Mouse (Mus musculus) Patski (cell line): ENCODE data around the gene Tespa1. TPM values are rescaled to one million over a fixed set of nuclear protein-coding genes. Genes with fewer than 3 reads are reported as not detected.
A peak's percentile ranks its signal among the peaks of the same experiment; 100 is the strongest.
"Not testable (repeated sequence)": the region's sequence is repeated elsewhere in the genome, so short reads cannot be mapped to it uniquely, and the experiment has no call there.

Experiments
- ATAC-seq: fragments of 100-300 bp; one replicate; pipeline ENCODE4 v1.8.0; 2021
- CTCF ChIA-PET: fragments of 350-600 bp; sonication (Branson Sonifier 250); formaldehyde crosslinking; loops from one replicate; lab custom pipeline; 2022; ENCODE audit warnings: inconsistent platforms; lab: Charles Lee
- POLR2A ChIA-PET: fragments of 350-600 bp; sonication (Branson Sonifier 250); formaldehyde crosslinking; loops from one replicate; lab custom pipeline; 2022; ENCODE audit warnings: antibody characterized with exemption, inconsistent platforms; lab: Charles Lee
- DNase-seq: peaks from one replicate; pipeline ENCODE4 v3.0.0-alpha.2; 2011; ENCODE audit warnings: low read depth, low spot score
- H3K27me3 ChIP-seq: fragments of 371-371 bp; one replicate; pipeline ENCODE4 v1.5.1; 2021
- CTCF ChIP-seq: fragments of 100-300 bp; IDR thresholded peaks from one replicate; pipeline ENCODE4 v1.5.1; 2021
- in situ Hi-C: fragments of 300-500 bp; cut with MboI; formaldehyde crosslinking; loops from 3 replicates; pipeline ENCODE4 v1.11.1; 2018; ENCODE audit warnings: low pct_unique_long_range_greater_than_20kb, mixed read lengths
- polyA plus RNA-seq: library from polyadenylated mRNA; unstranded; gene quantifications from one replicate; pipeline ENCODE4 v1.2.3, GENCODE M21; 2021

Gene Tespa1
- polyA plus RNA-seq, 1 experiment from 2014 or later: 0.15 TPM

DNA sequence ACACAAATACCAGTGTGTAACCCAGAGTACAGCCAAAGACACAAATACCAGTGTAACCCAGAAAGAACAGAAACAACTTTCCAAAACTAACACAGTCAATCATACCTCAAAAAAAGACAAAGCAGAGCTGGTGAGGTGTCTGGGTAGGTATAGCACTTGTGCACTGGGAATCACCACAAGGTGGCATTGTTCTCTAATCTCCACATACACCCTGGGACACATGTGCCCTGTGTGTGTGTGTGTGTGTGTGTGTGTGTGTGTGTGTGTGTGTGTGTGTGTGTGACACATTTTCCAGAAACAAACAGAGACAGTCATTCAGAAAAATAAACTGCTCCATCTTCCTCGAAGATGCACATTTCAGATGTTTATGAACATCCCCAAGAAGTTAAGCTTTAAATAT, 9.1 kb upstream of the Tespa1 start:
- CTCF ChIA-PET: interaction anchor here (0.6 to 0.8 kb wide), 2 partner anchors 12 to 102 kb away, joined by 3 read pairs; no protein-coding TSS in a partner anchor
- in situ Hi-C loops: no loop called here
- H3K27me3 ChIP-seq: no peaks in the 10 kb centered on the region
- ATAC-seq: no peak
- no peak for DNase-seq
- POLR2A ChIA-PET: no interaction called here
- TF ChIP-seq CTCF: peak; percentile 30

DNA sequence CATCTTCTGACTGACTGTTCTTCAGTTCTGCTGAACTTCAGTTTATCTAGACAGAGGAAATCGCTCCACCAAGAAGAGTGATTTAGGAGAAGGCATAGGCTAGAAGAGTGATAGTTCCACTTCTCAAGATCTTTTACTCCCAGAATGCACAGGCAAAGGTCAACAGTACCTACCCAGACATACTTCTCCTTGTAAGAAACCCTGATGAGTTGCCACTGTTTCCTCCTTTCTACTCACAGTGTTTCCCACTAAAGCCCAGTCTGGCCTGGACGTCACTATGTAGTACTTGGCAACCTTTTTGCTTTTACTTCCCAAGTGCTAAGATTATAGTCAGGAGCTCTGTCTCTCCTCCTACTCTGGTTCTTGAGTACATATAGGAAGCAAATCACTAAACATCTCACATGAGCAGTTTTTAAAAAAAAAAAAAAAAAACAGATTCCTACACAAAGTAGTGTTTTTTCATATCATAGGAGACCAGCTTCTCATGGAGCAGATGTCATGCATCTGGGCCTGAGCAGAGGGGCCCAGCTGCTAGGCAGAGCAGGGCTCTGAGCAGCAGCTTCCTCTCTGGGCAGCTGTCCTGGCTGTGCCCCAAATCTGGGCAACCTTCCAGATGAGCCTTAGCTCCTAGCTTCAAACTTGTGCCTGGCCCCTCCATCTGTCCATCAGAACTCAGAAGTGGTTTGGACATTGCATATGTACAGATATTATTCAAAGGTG, 8.4 kb upstream of the Tespa1 start:
- ATAC-seq (no peak), DNase-seq (no peak)
- TF ChIP-seq CTCF: no peak
- ChIA-PET CTCF (interaction anchor here (0.6 to 0.8 kb wide), 2 partner anchors 11 to 103 kb away, joined by 3 read pairs; no protein-coding TSS in a partner anchor), POLR2A (no interaction called here)
- no peaks in the 10 kb centered on the region for H3K27me3 ChIP-seq
- in situ Hi-C loops: no loop called here

DNA sequence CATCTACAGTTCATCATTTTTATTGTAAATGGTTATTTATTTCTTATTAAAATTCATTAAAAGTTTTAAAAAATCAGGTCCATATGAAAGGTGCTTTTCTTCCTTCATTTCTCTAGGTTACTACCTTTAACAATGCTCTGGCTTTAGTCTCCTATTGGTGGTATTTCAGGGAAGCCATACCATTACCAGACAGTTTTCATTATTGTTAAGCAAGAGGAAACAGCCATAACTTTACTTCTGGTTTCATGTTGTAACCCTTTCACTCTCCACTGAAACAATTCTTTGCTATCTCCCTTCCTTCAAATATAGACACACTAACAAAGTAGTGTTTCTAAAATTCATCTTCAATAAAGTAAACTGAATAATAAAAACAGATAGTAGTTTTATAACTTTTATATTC, 6.8 kb upstream of the Tespa1 start:
- DNase-seq (no peak), ATAC-seq (no peak)
- ChIA-PET POLR2A (no interaction called here), CTCF (no interaction called here)
- TF ChIP-seq CTCF: no peak
- H3K27me3 ChIP-seq: no peaks in the 10 kb centered on the region
- in situ Hi-C loops: no loop called here

DNA sequence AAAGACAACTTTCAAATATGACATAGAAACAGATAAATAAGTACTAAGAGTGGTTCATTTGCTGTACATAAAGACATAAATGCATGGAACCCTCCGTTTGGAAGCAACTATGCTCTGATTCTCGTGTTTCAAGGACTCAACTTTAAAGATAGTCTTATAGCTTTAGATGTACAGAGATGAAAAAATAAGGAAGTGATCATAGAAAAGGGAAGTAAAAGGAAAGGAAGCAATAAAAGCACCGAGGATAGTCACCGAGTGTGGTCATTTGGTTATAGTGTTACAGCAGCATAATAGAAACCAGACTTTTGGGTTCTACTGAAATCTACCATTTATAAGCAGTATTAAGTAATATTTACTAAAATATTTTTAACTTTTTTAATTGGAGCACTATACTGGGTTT, 4.0 kb upstream of the Tespa1 start:
- ATAC-seq (no peak), DNase-seq (no peak)
- H3K27me3 ChIP-seq: no peaks in the 10 kb centered on the region
- ChIA-PET POLR2A (no interaction called here), CTCF (interaction anchor here (1.5 kb wide), 1 partner anchor 14 kb away, joined by 4 read pairs; no protein-coding TSS in a partner anchor)
- in situ Hi-C loops: no loop called here
- no peak for TF ChIP-seq CTCF

DNA sequence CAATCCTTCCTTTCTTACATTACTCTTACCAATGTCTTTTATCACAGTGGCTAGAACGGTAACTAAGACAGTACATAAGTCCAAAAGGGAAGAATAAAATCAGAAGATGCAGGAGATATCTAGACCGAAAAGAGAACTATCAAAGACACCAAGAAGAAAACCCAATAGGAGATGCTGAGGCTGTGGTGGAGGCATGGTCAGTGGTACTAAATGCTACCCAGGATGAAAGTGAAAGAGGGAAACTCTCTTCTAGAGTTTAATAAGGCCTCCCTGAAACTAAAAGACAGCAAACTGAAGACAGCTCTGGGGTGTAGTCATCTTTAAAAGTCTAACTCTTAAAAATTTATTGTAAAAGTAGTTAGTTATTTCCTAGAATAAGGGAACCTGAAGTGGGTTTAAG, 2.0 kb upstream of the Tespa1 start:
- in situ Hi-C loops: no loop called here
- no peak for ATAC-seq
- no peaks in the 10 kb centered on the region for H3K27me3 ChIP-seq
- ChIA-PET POLR2A (no interaction called here), CTCF (no interaction called here)
- no peak for TF ChIP-seq CTCF
- DNase-seq: no peak

DNA sequence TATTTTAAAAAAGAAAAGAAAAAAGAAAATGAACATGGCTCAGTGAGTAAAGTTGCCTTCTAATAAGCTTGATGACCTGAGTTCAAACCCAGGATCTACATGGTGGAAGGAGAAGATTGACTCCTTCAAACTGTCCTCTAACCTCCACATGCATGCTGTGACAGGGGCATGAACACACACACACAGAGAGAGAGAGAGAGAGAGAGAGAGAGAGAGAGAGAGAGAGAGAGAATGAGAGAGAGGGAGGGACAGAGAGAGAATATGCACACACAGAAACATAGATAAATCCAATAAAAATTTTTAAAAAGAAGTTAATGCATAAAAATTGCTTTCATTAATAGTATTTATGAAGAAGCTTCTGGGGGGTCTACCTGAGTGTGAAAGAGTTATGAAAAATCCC, 608 bp upstream of the Tespa1 start:
- no peaks in the 10 kb centered on the region for H3K27me3 ChIP-seq
- ATAC-seq: no peak
- TF ChIP-seq CTCF: no peak
- POLR2A ChIA-PET: no interaction called here
- CTCF ChIA-PET: no interaction called here
- DNase-seq: no peak
- in situ Hi-C loops: no loop called here

DNA sequence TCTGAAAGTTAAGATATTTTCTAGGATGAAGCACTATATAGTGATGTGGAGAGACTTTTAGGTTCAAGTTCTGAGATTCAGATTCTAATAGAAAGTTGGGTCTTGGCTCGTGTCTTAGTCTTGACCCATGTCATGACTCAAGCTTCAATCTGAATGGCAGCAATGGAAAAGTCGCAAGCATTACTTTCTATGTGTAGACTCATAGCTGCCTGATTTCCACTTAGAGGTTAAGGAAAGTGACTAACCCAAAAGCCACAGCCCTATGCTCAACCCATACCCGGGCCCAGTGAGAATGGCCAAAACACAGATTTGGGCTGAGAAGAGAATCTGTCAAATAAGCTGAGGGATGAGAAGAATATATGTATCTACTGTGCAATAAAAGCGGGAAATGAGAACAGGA, 1.6 kb downstream of the Tespa1 start:
- POLR2A ChIA-PET: no interaction called here
- CTCF ChIA-PET: no interaction called here
- TF ChIP-seq CTCF: no peak
- no peak for DNase-seq
- no peaks in the 10 kb centered on the region for H3K27me3 ChIP-seq
- in situ Hi-C loops: no loop called here
- ATAC-seq: no peak

DNA sequence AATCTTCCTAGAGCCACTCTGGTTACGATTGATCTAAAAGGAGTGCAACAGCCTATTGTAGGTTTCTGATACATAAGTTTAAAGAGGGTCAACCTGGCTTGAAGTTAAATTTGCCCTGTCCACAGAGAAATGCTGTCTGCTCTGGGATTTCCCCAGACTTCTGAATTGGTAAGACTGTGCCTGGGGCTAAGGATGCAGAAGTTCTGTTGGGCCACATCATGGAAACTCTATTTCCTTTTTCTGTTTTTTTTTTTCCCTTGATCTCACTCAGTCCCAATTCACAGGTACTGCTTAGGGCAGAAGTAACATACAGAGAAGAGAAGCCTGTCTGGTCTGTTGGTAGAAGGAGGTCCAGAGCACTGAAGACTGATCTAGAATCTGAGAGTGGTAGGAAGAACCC, 8.0 kb downstream of the Tespa1 start:
- ChIA-PET POLR2A (no interaction called here), CTCF (no interaction called here)
- in situ Hi-C loops: no loop called here
- no peak for TF ChIP-seq CTCF
- H3K27me3 ChIP-seq: no peaks in the 10 kb centered on the region
- DNase-seq: no peak
- no peak for ATAC-seq

DNA sequence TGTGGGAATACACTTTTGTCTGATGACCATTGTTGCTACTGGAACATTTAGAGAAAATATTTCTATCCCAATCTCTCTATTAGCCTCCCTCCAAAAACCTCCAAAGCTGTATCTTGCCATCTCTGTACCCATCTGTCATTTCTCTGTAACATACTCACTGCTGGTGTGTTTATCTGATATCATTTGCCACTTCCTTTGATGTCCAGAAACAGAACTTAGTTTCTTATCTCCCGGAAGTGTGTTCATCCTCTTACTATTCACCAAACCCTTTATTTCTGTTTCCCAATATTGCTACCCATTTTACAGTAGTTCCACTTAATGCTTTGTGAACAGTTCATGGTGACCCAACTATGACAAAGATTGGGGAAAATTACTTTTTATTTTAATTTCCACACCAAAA, 13.7 kb downstream of the Tespa1 start:
- DNase-seq (no peak), ATAC-seq (no peak)
- ChIA-PET POLR2A (no interaction called here), CTCF (no interaction called here)
- in situ Hi-C loops: no loop called here
- no peak for TF ChIP-seq CTCF
- no peaks in the 10 kb centered on the region for H3K27me3 ChIP-seq

DNA sequence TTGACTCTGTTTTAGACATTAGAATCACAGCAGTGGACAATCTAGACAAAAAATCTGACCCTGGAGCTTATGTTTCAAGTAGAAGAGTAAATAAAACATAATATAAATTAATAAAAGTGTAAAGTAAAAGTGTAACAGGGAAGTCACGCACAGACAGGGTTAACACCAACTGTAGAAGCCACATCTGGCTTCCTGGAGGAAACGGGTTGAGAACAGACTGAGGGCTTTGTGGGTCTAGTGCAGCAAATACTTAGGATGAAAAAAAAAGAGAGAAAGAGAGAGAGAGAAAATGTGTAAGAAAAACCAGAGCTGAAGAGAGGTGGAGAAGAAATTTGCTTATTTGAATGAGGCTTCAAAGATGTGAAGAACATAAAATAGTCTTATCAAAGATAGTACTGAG, 14.9 kb downstream of the Tespa1 start:
- no peaks in the 10 kb centered on the region for H3K27me3 ChIP-seq
- in situ Hi-C loops: no loop called here
- TF ChIP-seq CTCF: no peak
- CTCF ChIA-PET: no interaction called here
- DNase-seq: no peak
- POLR2A ChIA-PET: no interaction called here
- ATAC-seq: no peak

DNA sequence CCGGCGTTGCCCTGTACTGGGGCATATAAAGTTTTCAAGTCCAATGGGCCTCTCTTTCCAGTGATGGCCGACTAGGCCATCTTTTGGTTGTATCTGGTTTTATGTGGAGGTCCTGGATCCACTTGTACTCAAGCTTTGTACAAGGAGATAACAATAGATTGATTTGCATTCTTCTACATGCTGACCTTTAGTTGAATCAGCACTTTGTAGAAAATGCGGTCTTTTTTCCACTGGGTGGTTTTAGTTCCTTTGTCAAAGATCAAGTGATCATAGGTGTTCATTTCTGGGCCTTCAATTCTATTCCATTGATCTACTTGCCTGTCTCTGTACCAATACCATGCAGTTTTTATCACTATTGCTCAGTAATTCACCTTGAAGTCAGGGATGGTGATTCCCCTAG, 17.4 kb downstream of the Tespa1 start:
- H3K27me3 ChIP-seq, DNase-seq, in situ Hi-C loops, CTCF ChIA-PET, POLR2A ChIA-PET, ATAC-seq: not testable (repeated sequence)

DNA sequence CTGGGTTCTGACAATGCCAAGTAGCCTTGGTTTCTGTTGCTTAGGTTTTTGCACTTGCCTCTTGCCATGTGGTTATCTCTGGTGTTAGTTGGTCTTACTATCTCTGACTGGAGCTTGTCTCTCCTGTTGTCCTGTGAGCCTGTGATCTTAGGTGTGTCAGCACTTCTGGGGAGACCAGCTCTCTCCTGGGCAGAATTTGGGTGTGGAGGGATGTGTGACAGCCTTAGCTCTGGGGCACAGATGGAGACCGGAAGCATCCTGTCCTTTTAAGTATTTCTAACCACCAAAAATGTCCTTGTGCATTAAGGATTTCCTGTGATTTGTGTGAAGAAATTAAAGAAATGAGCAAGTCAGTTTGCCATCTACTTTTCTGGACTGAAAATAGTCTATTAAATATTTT, 21.4 kb downstream of the Tespa1 start:
- ATAC-seq: no peak
- in situ Hi-C loops: no loop called here
- ChIA-PET POLR2A (no interaction called here), CTCF (interaction anchor here (1.8 kb wide), 1 partner anchor 16 kb away, joined by 5 read pairs; no protein-coding TSS in a partner anchor)
- DNase-seq: no peak
- H3K27me3 ChIP-seq: no peaks in the 10 kb centered on the region
- no peak for TF ChIP-seq CTCF
